Mouse (Mus musculus) olfactory bulb, adult 2 months (tissue): ENCODE results near the gene Prkn.

Source experiments
- CTCF ChIP-seq: fragments of 200-500 bp; IDR thresholded peaks from 2 replicates; pipeline ENCODE4 v1.5.1; 2012; ENCODE audit warnings: low read depth, mild to moderate bottlenecking, low read length, moderate library complexity; ENCODE audit not compliant: insufficient read depth
- POLR2A ChIP-seq: fragments of 200-500 bp; IDR thresholded peaks from 2 replicates; pipeline ENCODE4 v1.6.1; 2012; ENCODE audit warnings: mild to moderate bottlenecking, low read depth, low read length, moderate library complexity; ENCODE audit not compliant: insufficient read depth

GRCm38 (mm10) chr17:12035386-12035785 lies 1195.2 kb downstream of the Prkn start:
- TF ChIP-seq CTCF (no peak), POLR2A (no peak)
